Mouse (Mus musculus) cortical plate, adult 2 months (tissue): ENCODE measurements at regions not wholly inside any gene's neighbourhood (a gene's known extent, or its start where the extent isn't known, plus 50 kb on each side); places are given as distances from the start of the nearest gene placed in this dataset.

Source experiments
- CTCF ChIP-seq: fragments of 200-500 bp; IDR thresholded peaks from 2 replicates; pipeline ENCODE4 v1.5.1; 2011; ENCODE audit warnings: mild to moderate bottlenecking, control low read depth, low read length; ENCODE audit not compliant: insufficient read depth; ENCODE audit errors: extremely low read depth
- POLR2A ChIP-seq: fragments of 200-500 bp; IDR thresholded peaks from 2 replicates; pipeline ENCODE4 v1.6.1; 2011; ENCODE audit warnings: mild to moderate bottlenecking, low read length, control low read depth; ENCODE audit not compliant: insufficient read depth; ENCODE audit errors: extremely low read depth

GRCm38 (mm10) chr9:115604450-115604849 is 294.2 kb upstream of the Stt3b start:
- TF ChIP-seq CTCF (no peak), POLR2A (no peak)
